Mouse (Mus musculus): Measurements from ENCODE around the gene Cdh13.
A peak's percentile ranks its signal among the peaks of the same experiment; 100 is the strongest.

The Cdh13 gene

GRCm38 (mm10) chr8:119057876-119058275 is 774.3 kb downstream of the Cdh13 start:
- DNase-seq (ENCODE audit: low spot score in 2 of 2), result no peak

DNA sequence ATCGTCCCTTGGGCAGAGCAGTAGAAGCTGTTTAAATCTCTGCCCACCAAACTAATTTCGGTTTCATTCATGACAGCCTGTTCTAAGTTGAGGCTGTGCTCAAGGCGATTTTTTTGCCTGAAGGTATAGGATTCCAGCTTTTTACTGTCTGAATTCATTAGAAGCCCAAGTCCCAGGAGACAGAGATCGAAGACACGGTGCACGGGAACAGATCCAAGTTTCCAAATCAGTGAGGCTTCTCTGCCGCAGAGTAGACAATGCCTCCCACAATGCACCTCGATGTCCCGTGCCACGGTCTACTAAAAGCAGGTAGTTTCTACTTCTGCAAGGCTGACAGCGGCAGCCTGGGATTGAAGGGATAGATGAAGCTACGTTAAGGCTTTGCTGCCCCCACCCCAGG is 778.1 kb downstream of the Cdh13 start:
- no peak for DNase-seq (ENCODE audit: low spot score in 2 of 2)

- peak in 1 of 2 experiments; percentile 31 for DNase-seq (ENCODE audit: low spot score in 2 of 2)
Observed at GRCm38 (mm10) chr8:119064523-119064922, 781.0 kb downstream of the Cdh13 start.

DNA sequence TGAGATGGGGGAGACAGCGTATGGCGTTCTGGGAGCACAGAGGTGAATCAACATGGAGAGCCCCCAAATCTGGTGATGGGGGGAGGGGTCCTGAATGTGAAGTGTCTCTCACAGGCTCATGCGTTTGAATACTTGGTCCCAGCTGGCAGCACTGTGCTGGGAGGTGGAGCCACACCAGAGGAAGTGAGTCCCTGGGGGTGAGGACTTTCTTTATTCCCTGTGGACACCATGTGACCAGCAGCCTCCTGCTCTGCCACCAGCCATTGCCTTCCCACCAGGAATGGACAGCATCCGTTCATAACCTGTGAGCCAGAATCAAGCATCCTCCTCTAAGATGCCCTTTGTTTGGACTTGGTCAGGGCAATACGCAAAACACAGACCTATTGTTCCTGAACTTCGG is 788.8 kb downstream of the Cdh13 start:
- DNase-seq (ENCODE audit: low spot score in 2 of 2), result no peak

DNA sequence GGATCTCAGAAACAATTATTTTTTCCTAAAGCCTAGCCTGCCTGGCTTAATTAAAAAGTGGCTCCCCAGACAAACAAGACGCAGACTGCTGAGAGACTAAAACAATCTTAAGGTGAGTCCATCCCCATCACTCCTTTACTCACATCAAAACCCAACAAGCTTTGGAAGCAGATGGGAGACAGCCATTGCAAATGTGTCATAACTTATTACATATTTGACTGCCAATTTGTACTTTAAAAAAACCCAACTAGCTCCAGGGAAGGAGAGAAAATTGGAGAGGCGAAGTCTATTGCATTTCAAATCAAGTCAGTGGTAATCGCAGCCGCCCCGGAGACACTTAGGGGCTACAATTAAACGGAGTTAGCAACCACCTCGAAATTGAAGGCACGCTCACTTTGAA is 801.5 kb downstream of the Cdh13 start:
- no peak for DNase-seq (ENCODE audit: low spot score in 2 of 2)

- DNase-seq (ENCODE audit: low spot score in 2 of 2), result no peak
Observed at GRCm38 (mm10) chr8:119098261-119098660, 814.7 kb downstream of the Cdh13 start.

DNA sequence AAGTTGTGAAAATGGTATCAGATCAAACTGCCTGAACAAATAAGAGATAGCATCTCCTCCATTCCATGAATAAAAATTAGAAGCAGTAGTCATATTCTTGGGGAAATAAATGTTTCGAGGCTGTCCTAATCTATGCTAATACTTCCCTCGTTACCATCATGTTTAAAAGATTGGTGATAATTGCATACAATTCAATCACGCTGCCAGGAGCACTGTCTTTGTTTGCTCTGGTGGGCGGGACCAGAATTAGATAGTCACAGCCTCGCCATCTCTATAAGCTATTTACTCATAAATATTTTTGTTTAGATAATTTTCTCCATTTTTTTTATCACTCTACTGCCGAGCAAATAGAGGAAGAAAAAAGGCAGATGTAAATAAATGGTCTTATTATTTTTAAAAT is 819.3 kb downstream of the Cdh13 start:
- DNase-seq (ENCODE audit: low spot score in 2 of 2), result no peak

GRCm38 (mm10) chr8:119109655-119110054 is 826.1 kb downstream of the Cdh13 start:
- no peak for DNase-seq (ENCODE audit: low spot score in 2 of 2)

- no peak for DNase-seq (ENCODE audit: low spot score in 2 of 2)
Observed at GRCm38 (mm10) chr8:119112861-119113260, 829.3 kb downstream of the Cdh13 start.

- DNase-seq (ENCODE audit: low spot score in 2 of 2), result no peak
Observed at GRCm38 (mm10) chr8:119121236-119121635, 837.7 kb downstream of the Cdh13 start.

DNA sequence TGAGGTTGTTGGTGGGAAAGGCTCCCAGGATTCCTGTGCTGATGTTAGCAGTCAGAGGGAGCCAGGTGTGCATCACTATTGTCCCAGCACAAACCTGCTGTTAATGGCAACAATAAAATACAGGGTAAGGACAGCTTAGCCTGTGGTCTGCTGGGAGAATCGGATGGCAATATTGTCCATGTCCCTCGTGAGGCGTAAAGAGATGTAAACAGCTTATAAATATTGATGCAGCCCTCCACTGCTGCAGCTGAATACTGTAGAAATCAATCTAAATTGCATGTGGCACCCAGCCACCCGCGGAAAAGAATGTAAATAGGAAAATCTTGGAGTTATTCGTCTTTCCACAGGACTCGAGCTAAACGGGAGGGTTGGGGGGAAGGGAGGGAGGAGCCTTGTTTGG is 844.3 kb downstream of the Cdh13 start:
- DNase-seq (ENCODE audit: low spot score in 2 of 2), result no peak

GRCm38 (mm10) chr8:119128266-119128665 is 844.7 kb downstream of the Cdh13 start:
- DNase-seq (ENCODE audit: low spot score in 2 of 2), result no peak

DNA sequence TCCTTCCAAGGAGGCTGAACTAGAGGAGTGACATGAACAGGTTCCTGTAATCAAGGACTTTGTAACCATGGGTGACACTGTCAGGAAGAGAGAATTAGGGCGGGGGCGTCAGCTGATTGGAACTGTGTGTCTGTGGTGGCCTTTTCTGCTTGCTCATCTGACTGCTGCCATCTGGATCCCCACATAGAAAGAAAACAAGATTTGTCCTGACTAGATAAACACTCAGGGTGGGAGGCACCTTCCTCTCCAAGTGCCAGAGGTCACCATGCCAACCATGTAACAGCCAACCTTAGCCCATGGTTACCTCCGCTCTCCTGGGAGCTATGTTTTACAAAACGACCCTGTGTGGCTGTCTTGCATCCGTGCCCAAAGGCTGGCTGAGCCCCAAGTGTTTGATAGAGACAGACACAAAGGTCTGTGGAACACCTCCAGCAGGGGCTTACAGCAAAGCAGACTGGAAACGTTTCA is 873.0 kb downstream of the Cdh13 start:
- no peak for DNase-seq (ENCODE audit: low spot score in 2 of 2)

GRCm38 (mm10) chr8:119158628-119159027 is 875.1 kb downstream of the Cdh13 start:
- DNase-seq (ENCODE audit: low spot score in 2 of 2), result no peak

GRCm38 (mm10) chr8:119159794-119160193 is 876.3 kb downstream of the Cdh13 start:
- DNase-seq (ENCODE audit: low spot score in 2 of 2), result no peak

DNA sequence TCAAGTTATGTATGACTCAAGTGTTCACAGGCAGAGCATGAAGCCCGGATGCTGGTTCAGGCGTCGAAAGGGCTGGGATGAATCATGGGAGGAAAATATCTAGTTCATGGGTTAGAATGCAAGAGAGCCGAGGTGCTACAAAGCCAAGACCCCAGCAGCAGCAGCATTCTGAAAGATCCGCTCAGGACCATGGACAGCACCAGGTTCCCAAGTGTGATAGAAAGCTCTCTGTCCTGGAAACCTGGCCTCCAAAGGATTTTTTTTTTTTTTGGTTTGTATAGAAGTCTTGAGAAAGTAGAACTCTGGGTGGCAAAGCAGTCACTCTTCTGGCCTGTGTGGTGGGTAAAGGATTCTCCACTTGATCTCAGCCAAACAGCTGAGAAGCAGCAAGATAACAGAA is 880.5 kb downstream of the Cdh13 start:
- no peak for DNase-seq (ENCODE audit: low spot score in 2 of 2)

DNA sequence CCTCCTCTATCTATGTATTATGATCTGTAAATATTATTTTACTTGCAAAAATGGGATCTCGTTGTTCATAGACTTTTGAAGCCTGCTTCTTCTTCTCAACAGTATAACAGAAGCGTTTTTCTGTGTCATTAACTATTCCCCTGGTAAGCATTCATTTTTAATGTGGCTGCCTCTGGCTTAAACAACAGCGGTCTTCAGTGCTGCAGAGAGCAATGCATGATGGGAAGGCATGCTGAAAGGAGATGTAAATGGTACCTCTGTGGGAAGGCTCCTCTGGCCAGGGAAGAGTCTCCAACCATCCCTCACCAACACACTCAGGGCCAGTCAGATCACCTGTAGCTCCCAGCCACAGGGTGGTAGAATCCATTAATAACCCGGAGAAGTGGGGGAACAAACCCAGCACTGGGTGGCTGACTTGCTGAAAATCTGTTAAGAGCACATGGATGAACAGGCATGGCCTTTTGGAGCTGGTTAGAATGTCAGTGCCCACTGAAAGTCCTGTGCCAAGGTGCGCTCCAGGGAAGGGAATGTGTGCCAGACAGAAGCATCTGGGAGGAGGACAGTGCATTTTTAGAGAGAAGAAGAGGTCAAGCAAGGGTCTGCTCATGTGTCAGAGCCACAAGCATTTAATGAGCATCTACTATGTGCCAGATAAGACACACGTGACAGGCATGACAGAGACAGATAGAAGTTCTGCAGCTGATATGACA is 893.8 kb downstream of the Cdh13 start:
- no peak for DNase-seq (ENCODE audit: low spot score in 2 of 2)

DNA sequence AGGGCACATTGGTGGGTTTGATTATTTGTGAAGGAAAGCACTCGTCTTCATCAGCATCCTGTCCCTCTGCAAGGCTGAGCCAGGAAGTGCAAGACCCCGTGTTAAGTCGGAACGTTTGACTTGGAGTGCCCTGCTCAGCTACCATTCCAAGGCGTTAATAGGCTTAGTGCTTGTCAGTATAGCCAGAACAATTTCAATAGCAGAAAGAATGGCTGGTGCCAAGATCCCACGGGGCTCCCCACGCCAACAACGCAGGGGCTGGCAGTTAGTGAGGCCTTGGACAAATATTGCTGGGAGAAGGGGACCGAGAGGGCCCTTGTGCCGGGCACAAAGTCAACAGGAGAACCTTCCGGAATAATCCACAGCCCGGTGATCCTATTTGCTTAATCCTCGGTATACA is 897.1 kb downstream of the Cdh13 start:
- DNase-seq (ENCODE audit: low spot score in 2 of 2), result no peak

DNA sequence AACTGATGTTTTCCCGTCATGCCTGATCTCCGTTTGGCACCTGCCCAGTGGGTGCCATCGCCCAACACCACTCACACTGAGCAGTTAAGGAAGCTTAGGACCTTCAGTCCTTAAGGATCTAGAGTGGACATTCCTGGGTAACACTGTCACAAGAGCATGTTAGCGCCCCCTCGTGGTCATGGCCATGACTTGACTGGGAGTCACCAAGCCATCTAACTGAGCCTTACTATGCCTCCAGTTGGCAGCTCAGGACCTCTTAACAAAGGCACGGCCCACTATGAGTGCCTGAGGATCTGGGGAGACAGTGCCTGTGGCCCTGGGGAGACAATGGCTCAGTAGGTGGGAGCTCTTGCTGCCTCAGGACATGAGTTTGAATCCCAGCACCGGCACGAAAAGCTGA is 912.2 kb downstream of the Cdh13 start:
- no peak for DNase-seq (ENCODE audit: low spot score in 2 of 2)

DNA sequence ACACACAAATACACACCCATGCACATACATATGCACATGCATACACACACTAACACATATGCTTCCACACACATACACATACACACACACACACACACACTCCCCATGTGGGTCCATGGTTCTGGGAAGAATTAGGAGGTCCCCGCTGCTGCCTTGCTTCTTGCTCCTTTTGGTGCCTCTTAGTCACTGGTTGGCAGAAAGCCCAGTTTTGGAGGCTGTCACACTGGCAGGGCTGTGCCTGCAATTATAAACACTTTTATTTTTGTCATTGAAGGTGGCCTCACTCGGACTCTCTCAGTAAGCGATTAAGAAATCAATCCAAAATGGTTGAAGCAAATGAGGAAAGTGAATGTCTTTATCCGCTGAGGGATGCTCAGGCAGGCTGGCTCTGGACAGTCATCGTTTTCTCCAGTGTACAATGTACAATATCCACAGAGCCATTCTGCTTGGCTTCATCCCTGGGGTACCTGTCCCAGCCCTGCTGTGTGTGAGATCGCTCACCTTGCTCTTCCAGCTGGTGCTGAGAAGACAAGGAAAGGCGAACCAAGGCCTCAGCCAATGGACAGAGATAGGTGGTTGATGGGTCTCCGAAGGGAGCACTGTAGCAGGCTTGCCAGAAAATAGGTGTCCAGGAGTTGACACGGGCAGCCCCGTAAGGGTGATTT is 913.1 kb downstream of the Cdh13 start:
- DNase-seq (ENCODE audit: low spot score in 2 of 2), result peak; percentile 37 to 48

- no peak for DNase-seq (ENCODE audit: low spot score in 2 of 2)
Observed at GRCm38 (mm10) chr8:119208567-119208966, 925.0 kb downstream of the Cdh13 start.

DNA sequence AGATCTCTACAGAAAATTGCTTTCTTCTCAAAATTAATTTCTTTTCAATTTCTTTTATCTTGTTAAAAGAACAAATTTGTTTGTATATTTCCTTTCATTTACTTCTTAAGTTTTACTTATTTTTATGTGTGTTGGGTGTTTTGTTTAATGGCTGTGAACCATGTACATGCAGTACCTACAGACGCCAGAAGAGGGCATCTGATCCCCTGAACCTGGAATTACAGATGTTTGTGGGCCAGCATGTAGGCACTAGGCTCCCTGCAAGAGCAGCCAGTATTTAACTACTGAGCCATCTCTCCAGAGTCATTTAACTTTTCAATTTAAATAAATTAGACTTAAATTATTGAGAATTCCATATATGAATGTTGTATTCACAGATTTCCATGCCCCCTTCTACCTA is 941.0 kb downstream of the Cdh13 start:
- no peak for DNase-seq (ENCODE audit: low spot score in 2 of 2)

DNA sequence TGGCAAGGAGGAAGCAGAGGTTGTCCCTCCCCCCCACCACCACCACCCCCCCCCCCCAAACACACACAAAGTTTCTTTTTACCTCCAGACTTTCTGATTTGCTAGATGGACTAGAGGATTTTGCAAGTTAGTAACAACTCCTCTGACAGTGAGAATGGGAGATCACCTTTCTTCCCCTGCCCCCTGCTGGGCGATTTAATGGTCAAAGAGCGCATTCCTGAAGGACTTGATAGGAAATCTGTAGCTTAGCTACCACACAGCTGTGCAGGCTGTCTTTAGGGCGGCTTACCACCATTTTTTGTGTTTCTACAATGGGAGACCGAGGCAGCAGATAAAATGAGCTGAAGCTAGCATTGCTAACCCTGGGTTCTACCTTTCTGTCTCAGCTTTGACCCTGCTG is 961.6 kb downstream of the Cdh13 start:
- no peak for DNase-seq (ENCODE audit: low spot score in 2 of 2)

DNA sequence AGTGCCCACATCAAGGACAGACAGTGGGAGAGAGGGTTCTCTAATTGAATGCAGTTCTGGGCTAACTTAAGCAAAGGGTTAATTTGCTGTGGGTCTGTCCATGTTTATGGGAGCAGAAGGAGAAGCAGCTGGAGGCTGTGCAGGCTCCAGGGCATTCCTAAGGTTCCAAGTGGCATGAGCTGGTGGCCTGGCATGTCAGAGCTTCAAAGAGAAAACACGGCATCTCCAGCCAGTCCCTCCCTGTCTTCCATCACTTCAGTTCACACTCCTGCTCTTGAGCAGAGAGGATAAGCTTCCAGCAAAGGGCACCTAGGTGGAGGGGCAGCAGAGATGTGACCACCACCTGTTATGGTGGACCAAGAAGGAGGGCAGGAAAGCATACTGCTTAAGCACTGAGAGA is 962.1 kb downstream of the Cdh13 start:
- DNase-seq (ENCODE audit: low spot score in 2 of 2), result no peak

Data from frontal cortex, postnatal 14 days (tissue).